Mouse (Mus musculus) cerebellum, postnatal 10 days (tissue): ENCODE results near the gene Wap.

Experiments used
- DNase-seq, 2 experiments: peaks; one replicate each; pipeline ENCODE4 v3.0.0; 2021; ENCODE audit warnings: mixed read lengths in 2 of 2

Wap gene

DNA sequence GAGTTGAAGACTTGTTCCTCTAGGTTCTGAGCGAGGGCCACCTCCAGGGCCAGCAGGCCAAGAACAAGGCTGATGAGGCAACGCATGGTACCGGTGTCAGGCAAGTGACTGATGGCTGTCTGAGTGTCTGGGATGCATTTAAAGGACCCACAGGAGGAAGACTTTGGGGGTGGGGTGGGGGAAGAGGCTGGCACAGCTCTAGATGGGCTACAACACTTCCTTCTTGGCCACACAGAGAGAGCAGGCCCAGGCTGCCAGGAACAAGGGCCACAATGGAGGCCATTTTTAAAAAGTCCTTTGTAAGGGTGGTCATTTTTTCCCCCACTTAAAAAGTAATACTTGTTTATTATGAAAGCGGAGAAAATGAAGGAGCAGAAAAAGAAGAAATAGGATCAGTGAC, at the start of gene Wap:
Wap (minus strand) TSS at position 101 of the 400 bp plus-strand sequence.
- DNase-seq = no peak

DNA sequence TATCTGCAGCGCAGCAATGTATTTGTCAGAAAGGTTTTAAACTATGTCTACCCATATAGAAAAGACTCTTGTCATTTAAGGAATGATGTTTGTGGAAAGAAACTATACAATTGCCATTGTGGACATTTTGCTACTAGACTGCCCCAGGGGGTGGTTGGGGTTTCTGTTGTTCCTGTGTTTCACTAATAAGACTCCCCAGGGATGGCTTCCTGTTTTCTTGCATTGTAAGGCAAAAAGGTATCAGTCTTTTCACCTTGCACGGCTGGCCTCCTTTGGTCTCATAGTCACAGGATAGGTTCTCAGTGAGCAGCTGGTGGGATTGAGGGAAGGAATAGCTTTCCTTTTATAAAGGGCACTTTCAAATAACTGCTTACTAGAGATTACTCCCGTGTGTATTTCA, 46.3 kb upstream of the Wap start:
- DNase-seq = no peak

DNA sequence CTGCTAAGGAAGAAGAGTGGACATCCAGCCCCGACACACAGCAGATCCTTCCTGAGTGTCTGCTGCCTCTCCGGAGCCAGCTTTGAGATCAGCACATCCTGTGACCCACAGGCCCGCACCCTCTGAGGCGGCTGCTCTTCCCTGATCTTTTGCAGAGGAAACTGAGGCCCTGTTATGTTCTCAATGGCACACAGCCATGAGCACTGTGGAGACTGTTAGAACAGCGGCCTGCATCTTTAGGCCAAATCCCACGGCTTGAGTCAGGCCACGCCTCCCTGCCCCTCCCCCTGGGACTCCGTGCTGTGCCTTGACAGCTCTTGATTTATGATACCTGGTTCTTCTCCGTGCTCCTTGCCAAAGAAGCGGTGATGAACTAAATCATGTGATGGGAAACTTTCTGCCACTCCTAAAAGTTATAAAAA, 42.0 kb upstream of the Wap start:
- DNase-seq = peak in 1 of 2 experiments; percentile 40

DNA sequence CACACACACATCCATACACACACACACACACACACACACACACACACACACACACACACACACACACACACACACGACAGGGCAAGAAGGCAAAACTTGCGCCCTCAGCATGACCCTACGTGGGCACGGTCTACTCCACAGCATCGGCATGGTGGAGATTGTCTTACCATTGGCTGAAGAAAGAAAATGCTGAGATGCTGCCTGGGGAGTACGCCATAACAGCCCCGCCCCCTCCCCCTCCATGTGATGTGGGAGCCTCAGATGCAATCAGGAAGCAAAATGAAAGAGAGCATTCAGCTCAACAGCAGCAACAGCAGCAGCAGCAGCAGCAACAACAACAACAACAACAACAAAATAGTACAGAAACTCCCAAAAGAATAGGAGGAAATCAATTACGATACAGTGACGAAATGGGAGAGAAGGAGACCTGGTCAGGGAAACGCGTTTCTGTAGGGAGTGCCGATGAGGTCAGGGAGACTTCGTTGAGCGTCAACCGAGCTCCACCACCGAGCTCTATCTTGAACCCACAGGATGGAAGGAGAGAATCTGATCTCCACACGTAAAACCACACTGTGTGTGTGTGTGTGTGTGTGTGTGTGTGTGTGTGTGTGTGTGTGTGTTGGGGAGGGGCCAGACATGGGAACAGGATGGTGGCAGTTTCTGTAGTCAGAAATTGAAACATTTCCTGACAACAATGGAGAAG, 41.4 kb upstream of the Wap start:
- DNase-seq = no peak

DNA sequence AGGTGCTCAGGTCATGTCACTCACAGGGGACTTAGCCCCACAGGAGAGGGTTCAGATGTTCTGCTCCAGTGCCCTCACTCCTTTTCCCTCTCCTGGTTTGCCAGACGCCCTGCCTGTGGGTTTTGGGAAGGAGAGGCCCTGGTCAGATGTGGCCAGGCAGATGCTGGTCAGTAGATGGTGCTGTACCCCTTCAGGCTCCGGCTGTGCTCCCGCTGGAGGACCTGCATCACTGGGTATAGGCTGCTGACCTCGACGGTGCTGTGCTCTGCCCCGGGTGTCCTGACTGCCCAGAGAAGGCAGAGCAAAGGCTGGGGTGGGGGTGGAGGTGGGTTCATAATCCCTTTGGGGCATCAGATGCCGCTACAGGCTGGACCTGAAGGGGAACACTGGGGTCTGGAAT, 39.1 kb upstream of the Wap start:
- peak in 1 of 2 experiments; percentile 54 for DNase-seq

DNA sequence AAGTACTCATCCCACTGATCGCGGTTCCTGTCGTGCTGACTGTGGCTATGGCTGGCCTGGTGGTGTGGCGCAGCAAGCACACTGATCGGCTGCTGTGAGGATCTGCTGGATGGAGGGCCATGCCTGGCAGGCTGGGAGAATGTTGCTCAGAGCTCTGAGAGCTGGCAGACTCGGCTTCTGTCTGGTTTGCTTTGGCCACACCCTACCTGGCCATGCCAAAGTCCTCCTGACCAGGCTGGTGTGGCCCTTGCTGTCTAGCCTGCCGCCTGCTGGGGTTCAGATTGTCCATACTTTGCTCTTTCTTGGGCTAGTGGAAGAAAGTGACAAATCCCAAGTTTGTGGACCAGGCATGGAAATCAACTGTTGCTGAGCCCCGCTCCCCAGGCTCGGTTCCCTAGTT, 38.2 kb upstream of the Wap start:
- no peak for DNase-seq

DNA sequence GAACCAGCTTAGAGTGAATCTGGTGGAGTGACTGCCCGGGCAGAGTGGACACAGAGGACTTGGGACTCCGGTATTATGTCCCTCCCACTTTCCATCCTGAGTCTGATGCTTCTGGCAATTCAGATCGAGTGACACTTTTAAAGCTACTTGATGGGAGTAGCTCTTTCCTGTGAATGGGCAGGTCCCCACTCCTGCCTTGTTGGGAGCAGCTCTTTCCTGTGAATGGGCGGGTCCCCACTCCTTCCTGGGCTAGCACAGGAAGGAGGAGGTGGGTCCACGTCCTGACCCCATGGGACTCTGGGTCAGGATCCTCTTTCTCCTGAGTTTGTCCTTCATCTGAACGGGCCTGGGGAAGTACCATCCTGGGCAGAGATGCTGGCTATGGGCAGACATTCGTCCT, 37.0 kb upstream of the Wap start:
- DNase-seq = no peak

DNA sequence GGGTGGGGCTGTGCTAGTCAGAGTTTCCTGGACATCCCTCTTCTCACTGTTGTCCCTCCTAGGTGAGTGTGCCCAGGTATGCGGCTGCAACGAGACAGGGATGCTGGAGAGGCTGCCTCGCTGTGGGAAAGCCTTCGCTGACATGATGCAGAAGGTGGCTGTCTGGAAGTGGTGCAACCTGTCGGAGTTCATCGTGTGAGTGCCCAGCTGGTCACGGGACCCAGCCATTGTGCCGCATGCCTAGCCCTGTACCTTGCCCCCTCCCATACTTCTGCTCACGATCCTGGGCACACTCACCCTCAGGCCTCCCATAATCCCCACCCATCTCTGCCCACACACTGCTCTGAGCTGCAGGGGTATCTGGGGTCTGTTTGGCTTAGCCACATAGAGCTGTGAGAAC, 36.3 kb upstream of the Wap start:
- no peak for DNase-seq

DNA sequence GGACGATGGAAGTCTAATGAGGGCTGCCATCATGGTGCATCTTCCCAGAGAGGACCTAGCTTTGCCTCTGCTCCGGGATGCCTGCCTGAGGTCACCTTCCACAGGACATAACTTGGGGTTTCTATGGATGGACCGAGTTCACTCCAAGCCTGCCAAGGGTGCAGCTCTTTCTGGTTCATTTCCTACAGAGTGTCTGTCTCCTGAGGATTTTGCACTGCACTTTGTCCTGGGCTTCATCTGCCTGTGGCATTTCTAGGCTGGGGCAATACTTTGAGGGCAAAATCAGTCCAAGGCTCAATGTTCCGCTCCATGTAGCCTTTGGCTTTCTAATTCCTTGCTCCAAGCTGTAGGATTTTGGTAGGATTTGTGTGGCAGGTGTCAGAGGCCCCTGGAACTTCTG, 32.4 kb upstream of the Wap start:
- no peak for DNase-seq

DNA sequence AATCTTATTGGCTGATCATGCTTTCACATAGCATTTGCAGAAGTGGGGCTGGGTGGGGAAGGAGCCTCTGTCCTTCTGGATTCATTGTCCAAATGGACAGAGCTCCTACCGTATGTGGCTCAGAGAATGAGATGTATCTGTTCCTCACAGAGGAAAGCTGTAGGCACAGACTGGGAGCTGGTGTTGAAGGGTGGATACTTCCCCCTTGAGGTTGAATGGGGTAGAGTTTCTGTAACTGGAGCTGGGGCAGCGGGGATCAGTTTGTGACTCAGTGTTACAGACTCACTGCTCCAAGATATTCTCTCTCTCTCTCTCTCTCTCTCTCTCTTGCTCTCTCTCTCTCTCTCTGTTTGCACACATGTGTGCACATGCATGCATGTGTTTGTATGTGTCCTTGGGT, 31.6 kb upstream of the Wap start:
- DNase-seq = no peak

DNA sequence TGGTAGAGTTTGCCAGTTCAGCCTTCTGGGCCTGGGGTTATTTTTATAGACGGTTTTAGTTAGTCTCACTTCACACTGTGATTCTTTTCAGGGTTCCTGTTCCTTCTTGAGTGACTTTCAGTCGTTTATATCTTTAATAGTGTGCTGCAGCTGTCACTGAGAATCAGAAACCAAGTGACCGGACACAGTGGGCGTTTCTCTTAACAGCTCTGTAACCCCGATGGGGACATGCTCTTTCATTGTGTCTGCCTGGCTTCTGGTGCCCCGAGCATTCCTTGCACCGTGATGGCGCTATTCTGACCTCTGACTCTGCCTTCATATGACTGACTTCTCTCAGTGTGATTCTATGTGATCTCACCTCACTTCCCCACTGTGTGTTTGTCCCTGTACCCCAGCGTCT, 30.6 kb upstream of the Wap start:
- DNase-seq = no peak

DNA sequence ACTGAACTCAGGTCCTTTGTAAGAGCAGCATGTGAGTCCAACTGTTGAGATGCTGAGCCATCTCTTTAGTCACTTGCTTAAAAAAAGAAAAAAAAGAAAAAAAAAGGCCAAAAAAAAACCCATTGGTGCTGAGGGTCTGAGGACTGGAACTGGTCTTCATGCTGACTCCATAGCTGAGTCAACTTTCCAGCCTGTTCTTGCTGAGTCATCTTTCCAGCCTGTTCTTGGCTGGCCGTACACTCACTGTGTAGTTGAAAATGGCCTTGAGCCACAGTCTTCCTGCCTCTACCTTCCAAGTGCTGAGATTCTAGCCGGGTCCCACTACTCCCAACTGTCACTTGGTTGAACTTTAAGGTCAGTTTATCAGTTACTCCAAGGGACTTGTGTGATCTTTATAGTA, 28.2 kb upstream of the Wap start:
- DNase-seq = no peak

DNA sequence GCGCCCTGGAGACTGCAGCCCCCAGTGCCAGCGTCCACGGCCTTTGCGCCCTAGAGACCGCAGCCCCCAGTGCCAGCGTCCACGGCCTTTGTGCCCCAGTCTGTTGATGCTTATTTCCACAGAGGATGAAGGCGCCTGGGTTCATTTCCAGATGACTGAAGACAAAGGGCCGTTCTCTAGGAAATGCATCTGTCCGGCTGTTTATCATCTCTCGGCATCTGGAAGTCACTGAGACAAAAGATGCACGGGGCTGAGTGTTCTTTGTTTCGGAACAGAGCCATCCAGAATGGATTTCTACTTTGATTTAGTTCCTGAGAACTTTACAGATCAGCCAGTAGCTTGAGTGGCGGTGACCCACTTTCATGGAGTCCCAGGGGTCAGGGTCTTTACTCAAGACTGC, 22.8 kb upstream of the Wap start:
- DNase-seq = no peak

DNA sequence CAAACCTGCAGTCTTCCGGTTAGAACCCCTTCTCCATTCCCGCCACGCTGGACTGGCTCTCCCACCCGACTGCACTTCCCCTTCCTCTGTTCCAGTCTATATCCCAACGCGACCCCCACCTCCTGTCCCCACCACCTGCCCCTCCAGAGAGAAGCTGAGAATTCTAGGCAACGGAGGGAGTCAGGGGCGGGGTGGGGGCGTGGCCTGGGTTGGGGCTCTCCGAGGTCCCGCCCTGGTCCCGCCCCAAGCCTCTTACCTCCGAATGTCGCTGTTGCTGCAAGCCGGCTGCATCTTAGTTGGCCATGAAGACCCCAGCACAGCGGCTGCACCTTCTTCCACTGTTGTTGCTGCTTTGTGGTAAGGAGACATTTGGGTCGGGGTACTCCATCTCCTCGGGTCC, 19.8 kb upstream of the Wap start, which contains the start of gene Ramp3:
Ramp3 (plus strand) TSS at position 251 of the 400 bp plus-strand sequence.
- peak; percentile 88 for DNase-seq

DNA sequence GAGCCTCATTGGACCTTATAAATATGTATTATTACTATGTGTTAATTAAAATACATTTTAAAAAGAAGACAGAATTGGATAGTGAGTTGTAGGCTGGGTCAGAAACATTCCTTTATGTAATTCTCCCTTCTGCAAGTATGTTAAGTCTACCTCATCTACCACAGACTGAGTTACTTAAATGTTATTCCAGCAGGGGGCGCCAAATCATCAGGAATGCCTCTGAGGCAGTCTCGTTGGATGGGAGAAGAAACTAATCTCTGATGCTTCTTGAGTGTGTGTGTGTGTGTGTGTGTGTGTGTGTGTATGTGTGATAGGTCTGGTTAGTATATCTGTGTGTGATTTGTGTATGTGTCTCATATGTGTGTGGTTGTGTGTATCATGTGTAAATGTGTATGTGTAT, 16.5 kb upstream of the Wap start:
- DNase-seq = peak; percentile 95 to 98

DNA sequence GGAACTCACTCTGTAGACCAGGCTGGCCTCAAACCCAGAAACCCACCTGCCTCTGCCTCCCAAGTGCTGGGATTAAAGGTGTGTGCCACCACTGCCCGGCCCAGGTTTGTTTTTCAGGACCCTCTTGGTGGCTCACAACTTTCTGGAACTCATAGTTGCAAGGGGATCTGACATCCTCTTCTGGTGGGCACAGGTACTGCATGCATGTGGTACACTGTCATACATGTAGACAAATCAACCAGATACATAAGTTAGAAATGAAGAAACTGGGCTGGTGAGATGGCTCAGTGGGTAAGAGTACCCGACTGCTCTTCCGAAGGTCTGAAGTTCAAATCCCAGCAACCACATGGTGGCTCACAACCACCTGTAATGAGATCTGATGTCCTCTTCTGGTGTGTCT, 14.5 kb upstream of the Wap start:
- DNase-seq = peak in 1 of 2 experiments; percentile 43

DNA sequence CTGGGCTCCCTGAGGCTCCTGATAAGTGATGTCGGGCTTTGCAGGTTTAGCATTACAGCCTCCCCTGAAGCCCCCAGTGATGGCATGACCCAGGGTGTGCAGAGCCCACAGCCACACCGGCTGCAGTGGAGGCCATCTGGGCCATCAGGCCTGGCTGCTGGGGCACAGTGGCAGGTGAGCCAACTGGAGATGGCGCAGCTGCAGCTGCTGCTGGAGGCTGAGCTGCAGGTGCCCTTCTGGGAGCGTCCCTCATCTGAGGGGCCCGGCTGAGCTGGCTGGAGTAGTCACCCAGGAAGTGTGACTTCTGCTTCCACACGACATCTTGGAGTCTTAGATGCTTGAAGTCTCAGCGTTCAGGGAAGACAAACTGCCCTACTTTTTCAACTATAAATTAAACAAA, 12.1 kb upstream of the Wap start:
- DNase-seq = no peak

DNA sequence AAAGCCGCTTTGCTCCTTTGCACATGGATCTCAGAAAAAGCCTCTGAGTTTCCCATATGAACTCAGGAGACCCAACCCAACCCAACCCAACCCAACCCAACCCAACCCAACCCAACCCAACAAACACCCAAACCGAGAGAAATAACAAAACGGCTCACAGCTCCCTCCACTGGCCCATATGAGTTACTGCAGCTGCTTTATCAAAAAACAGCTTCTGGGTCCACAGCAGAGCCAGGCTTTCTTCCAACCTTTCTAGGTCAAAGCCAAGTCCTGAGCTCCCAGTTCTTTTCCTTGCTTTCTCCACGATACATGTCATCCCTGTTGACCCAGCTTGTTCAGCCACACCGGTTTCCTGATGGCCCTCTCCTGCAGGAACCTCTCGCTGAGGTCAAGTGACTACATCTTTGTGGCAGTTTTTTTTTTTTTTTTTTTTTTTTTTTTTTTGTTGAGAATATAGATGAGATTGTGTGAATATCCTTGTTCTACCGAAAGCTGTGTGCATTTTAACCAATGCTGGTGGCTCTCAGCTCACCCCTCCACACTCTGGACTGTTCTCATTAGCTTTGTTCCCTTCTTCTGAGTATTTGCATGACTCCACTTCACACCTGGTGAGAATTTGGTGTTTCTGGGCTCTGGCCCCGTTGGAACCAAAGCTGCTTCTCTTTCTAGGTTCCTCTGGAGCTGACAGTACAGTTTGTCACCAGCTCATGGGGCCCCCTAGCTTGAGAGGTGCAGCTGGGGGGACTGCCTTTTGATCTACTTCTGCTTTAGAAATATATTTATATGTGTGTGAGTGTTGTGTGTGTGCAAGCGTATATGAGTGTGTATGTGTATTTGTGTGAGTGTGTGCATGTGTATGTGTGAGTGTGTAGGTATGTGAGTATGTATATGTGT, 9.6 kb upstream of the Wap start:
- peak; percentile 42 to 67 for DNase-seq

DNA sequence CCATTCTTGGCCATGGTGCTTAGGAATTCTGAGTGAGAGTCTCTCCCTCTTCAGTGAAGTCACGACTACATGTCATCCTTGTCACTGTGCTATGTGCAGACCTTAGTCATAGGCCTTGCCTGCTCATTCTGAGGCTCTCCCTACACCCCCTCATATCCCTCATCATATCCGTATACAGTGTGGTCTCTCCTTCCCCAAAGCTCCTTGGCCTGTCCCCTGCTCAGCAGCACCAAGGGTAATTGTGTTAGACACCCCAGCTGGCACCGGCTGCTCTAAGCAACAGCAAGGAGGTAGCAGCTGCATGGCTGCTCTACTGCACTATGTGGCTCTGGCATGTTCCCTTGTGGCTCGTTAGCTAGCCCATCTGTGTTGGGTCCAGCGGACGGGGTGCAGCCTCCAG, 6.1 kb upstream of the Wap start:
- DNase-seq = no peak

DNA sequence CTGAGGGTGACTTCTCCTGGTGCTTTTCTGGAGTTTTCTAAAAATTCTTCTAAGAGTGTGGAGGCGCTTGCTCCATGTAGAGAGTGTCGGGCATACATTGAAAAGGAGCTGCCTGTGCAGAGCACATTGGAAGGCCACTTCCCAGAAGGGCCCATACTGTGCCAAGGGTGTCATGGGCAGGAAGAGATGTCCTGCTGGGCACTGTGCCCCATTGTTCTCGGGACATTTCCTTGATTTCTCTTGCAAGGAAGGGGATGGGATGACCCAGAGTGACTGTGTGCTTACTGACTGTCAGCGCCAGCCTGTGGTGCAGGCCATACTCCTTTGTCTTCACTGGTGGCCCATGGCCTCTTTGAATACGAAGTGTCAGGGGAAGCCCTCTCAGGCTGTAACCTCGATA, 635 bp upstream of the Wap start:
- no peak for DNase-seq

DNA sequence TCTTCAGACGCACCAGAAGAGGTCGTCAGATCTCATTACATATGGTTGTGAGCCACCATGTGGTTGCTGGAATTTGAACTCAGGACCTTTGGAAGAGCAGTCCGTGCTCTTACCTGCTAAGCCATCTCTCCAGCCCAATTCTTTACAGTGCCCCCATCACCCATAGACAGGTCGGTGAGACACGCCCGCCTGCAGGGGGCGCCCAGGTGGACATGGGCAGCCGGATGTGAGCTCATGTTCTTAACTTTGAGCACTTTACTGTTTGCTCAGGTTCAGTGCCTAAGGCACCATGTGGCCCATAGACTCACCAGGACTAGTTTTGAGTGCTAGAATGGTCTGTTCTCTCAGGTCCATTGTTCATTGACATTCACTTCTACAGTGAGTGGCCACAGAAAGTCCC, 2.3 kb downstream of the Wap start:
- no peak for DNase-seq

DNA sequence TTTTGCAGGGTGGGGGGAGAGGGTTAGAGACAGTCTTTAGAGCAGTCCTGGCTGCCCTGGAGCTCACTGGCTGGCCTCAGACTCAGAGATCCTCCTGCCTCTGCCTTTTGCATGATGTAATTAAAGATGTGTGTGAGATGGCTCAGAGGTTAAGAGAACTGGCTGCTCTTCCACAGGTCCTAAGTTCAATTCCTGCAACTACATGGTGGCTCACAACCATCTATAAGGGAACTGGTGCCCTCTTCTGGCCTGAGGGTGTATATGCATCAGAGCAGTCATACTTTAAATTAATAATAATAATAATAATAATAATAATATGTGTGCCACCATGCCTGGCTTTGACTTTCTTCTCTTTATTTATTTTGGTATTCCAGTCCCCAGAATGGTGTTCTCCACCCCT, 8.8 kb downstream of the Wap start:
- DNase-seq = peak; percentile 58 to 66

DNA sequence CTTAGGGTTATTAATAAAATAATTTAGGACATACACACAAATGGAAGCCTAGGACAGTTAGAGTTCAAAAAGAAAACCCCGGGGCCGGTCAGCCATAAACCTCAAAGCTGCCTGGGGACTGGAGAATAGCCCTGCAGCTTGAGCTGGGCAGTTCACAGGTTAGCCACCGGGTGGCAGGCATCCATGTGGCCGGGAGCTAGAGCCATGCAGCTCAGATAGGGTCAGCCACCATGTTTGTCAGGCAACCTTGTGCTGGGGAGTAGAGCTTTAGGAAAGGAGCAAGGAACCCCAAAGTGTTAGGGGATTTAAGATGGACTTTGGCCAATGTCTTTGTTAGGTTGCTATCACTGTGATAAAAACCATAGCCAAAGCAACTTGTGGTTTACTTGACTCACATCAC, 9.9 kb downstream of the Wap start:
- peak; percentile 79 to 83 for DNase-seq

DNA sequence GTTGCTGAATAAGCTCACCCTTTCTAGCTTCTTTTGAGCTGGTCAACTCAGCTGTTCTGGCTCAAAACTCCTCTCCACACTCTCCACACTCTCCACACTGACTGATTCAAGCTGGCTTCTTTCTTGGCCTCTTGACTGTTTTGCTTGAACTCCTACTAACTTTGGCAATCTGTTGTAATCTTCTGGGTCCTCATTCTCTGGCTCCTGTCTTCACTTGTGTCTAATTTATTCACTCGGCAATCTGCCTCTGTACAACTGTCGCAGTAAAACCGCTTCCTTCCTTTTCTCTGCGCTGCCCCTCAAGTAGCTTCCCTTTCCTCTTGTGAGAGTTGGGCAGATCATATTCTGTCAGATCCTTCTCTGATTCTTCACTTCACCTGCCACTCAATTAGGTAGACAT, 10.7 kb downstream of the Wap start:
- no peak for DNase-seq
